Mouse (Mus musculus): ENCODE measurements around the gene 2010109A12Rik. TPM values are rescaled to one million over a fixed set of nuclear protein-coding genes. Genes with fewer than 3 reads are reported as not detected.

Gene 2010109A12Rik
- total and polyA plus RNA-seq, 2 experiments from 2014 or later, result 0.71 TPM; not detected in 1

DNA sequence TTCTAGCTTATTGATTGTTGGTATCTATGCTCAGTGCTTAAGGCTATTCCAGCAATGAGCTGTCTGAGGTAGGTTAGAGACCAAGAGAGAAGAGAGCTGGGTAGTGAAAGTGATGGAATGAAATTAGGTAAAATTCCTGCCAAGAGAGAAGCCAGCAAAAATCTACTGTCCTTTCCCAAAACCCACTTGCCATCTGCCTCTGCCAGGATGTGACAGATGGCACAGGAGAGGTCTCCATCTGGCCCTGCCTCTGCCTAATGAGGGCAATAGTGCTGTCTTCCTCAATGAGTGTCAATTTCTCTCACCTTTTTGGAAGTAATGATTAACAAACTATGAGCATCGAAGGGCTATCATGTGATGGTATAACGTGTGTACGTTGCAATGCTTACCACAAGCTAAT is 29.6 kb downstream of the 2010109A12Rik start:
- Histone ChIP-seq H3K4me1 (ENCODE audit: insufficient read depth, low read length) (no peaks in the 10 kb centered on the region), H3K27me3 (ENCODE audit: insufficient read depth, low read length) (no peaks in the 10 kb centered on the region), H3K4me3 (ENCODE audit: low read length) (no peak overlapping the region), H3K9me3 (ENCODE audit: low read length) (no peaks in the 10 kb centered on the region), H3K36me3 (ENCODE audit: insufficient read depth, low read length) (no peaks in the 10 kb centered on the region), H3K27ac (no peak overlapping the region), H3K4me2 (ENCODE audit: low read depth, low read length) (no peak overlapping the region), H3K9ac (replicated peaks; ENCODE audit: low read length) (no peak overlapping the region)
- ATAC-seq, result peak; percentile 87
- TF ChIP-seq CTCF (IDR thresholded peaks at IDR 0.05; ENCODE audit: low read depth), result no peak
- 40% methylated on average over 3 of the region's 3 CpGs for WGBS
- peak; percentile 79 for DNase-seq (ENCODE audit: low spot score)

DNA sequence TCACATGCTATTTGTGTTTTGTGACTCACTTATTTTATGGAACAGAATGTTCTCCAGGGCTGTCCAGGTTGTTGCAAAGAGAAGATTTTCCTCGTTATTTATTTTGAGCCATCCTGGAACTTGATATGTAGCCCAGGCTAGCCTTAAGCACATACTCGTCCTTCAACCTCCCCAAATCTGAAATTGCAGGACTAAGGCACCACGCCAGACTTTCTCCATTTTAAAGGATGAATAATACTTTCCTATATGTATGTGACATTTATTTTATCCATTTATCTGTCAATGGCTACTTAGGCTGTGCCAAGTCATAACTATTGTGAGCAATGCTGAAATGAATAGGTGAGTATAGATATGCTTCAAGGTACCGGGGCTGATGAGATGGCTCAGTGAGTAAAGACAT is 30.2 kb downstream of the 2010109A12Rik start:
- DNase-seq (ENCODE audit: low spot score), result no peak
- WGBS, result 76% methylated on average over 4 of the region's 4 CpGs
- no peak overlapping the region for H3K4me3 ChIP-seq (ENCODE audit: low read length)
- H3K9me3 ChIP-seq (ENCODE audit: low read length), result no peaks in the 10 kb centered on the region
- no peaks in the 10 kb centered on the region for H3K4me1 ChIP-seq (ENCODE audit: insufficient read depth, low read length)
- H3K9ac ChIP-seq (replicated peaks; ENCODE audit: low read length), result no peak overlapping the region
- no peaks in the 10 kb centered on the region for H3K27me3 ChIP-seq (ENCODE audit: insufficient read depth, low read length)
- H3K36me3 ChIP-seq (ENCODE audit: insufficient read depth, low read length), result no peaks in the 10 kb centered on the region
- ATAC-seq, result no peak
- H3K4me2 ChIP-seq (ENCODE audit: low read depth, low read length), result no peak overlapping the region
- no peak for TF ChIP-seq CTCF (IDR thresholded peaks at IDR 0.05; ENCODE audit: low read depth)
- no peak overlapping the region for H3K27ac ChIP-seq

- WGBS, result 85% methylated on average over 8 of the region's 8 CpGs
- Histone ChIP-seq H3K9me3 (ENCODE audit: low read length) (no peaks in the 10 kb centered on the region), H3K27me3 (ENCODE audit: insufficient read depth, low read length) (no peaks in the 10 kb centered on the region)
These were observed 33.5 kb downstream of the 2010109A12Rik start for GRCm38 (mm10) chr5:93239590-93240544.

GRCm38 (mm10) chr5:93245280-93245679 is 39.0 kb downstream of the 2010109A12Rik start:
- Histone ChIP-seq H3K4me2 (ENCODE audit: low read depth, low read length) (no peak overlapping the region), H3K27ac (no peak overlapping the region), H3K36me3 (ENCODE audit: insufficient read depth, low read length) (no peaks in the 10 kb centered on the region), H3K9me3 (ENCODE audit: low read length) (no peaks in the 10 kb centered on the region), H3K4me1 (ENCODE audit: insufficient read depth, low read length) (no peaks in the 10 kb centered on the region), H3K4me3 (ENCODE audit: low read length) (no peak overlapping the region), H3K27me3 (ENCODE audit: insufficient read depth, low read length) (no peaks in the 10 kb centered on the region), H3K9ac (replicated peaks; ENCODE audit: low read length) (no peak overlapping the region)
- no peak for TF ChIP-seq CTCF (IDR thresholded peaks at IDR 0.05; ENCODE audit: low read depth)
- ATAC-seq (no peak), DNase-seq (ENCODE audit: low spot score) (peak; percentile 7)
- 39% methylated on average over 2 of the region's 2 CpGs for WGBS

More at GRCm38 (mm10) chr5:93239590-93240544, 33.5 kb downstream of the 2010109A12Rik start:
- Histone ChIP-seq H3K9ac (replicated peaks; ENCODE audit: low read length) (no peak overlapping the region), H3K27ac (no peak overlapping the region), H3K4me2 (ENCODE audit: low read depth, low read length) (no peak overlapping the region), H3K36me3 (ENCODE audit: insufficient read depth, low read length) (no peaks in the 10 kb centered on the region), H3K4me3 (ENCODE audit: low read length) (no peak overlapping the region), H3K4me1 (ENCODE audit: insufficient read depth, low read length) (no peaks in the 10 kb centered on the region)
- ATAC-seq, result no peak
- TF ChIP-seq CTCF (IDR thresholded peaks at IDR 0.05; ENCODE audit: low read depth), result no peak
- no peak for DNase-seq (ENCODE audit: low spot score)

GRCm38 (mm10) chr5:93249940-93250578 is 43.7 kb downstream of the 2010109A12Rik start:
- no peaks in the 10 kb centered on the region for H3K9me3 ChIP-seq (ENCODE audit: low read length)
- no peak for TF ChIP-seq CTCF (IDR thresholded peaks at IDR 0.05; ENCODE audit: low read depth)
- H3K27me3 ChIP-seq (ENCODE audit: insufficient read depth, low read length), result no peaks in the 10 kb centered on the region
- H3K4me2 ChIP-seq (ENCODE audit: low read depth, low read length), result no peak overlapping the region
- H3K4me1 ChIP-seq (ENCODE audit: insufficient read depth, low read length), result no peaks in the 10 kb centered on the region
- 83% methylated on average over 6 of the region's 6 CpGs for WGBS
- no peak overlapping the region for H3K9ac ChIP-seq (replicated peaks; ENCODE audit: low read length)
- ATAC-seq (no peak), DNase-seq (ENCODE audit: low spot score) (no peak)
- H3K36me3 ChIP-seq (ENCODE audit: insufficient read depth, low read length), result no peaks in the 10 kb centered on the region
- no peak overlapping the region for H3K4me3 ChIP-seq (ENCODE audit: low read length)
- H3K27ac ChIP-seq, result no peak overlapping the region

GRCm38 (mm10) chr5:93251001-93251760 is 44.9 kb downstream of the 2010109A12Rik start:
- DNase-seq (ENCODE audit: low spot score) (no peak), ATAC-seq (no peak)
- Histone ChIP-seq H3K27ac (no peak overlapping the region), H3K36me3 (ENCODE audit: insufficient read depth, low read length) (no peaks in the 10 kb centered on the region), H3K27me3 (ENCODE audit: insufficient read depth, low read length) (no peaks in the 10 kb centered on the region), H3K9ac (replicated peaks; ENCODE audit: low read length) (no peak overlapping the region), H3K4me3 (ENCODE audit: low read length) (no peak overlapping the region), H3K4me1 (ENCODE audit: insufficient read depth, low read length) (no peaks in the 10 kb centered on the region), H3K9me3 (ENCODE audit: low read length) (no peaks in the 10 kb centered on the region), H3K4me2 (ENCODE audit: low read depth, low read length) (no peak overlapping the region)
- WGBS, result 83% methylated on average over 12 of the region's 12 CpGs
- TF ChIP-seq CTCF (IDR thresholded peaks at IDR 0.05; ENCODE audit: low read depth), result no peak

Data from hindbrain, postnatal 0 days (tissue).